Mouse (Mus musculus): Measurements from ENCODE around the gene Fam241b.

- TF ChIP-seq CTCF (IDR thresholded peaks at IDR 0.05; ENCODE audit: low read depth, low read length) (peak; percentile 36; the same call in 1 of the 2 replicates), GATA2 (IDR thresholded peaks at IDR 0.05; ENCODE audit: borderline replicate concordance, low read depth, low read length) (no peak), TAL1 (conservative IDR thresholded peaks at IDR 0.05; ENCODE audit: low read depth, low read length) (no peak), GATA1 (IDR thresholded peaks at IDR 0.05; ENCODE audit: borderline replicate concordance, low read length) (no peak)
Observed at GRCm38 (mm10) chr10:62101504-62102439, 41.9 kb downstream of the Fam241b start.

Data from G1E (cell line).